In genomic region chr14:25839791-25840190, GRCm38 (mm10) we compare ENCODE assay signal across 22 mouse cellular contexts. TPM values are rescaled to one million over a fixed set of nuclear protein-coding genes. Genes with fewer than 3 reads are reported as not detected.
DNase-seq lines count a peak whose midpoint lies in the region; ATAC-seq and TF ChIP-seq lines count a peak whose summit lies in the region.
"Had no signal": no experiment of that assay in that cellular context is flagged by ENCODE, and none has a peak within 500 bp of the region (broad histone marks: within the 10 kb centered on the region; RNA-seq: fewer than 3 reads in every experiment).

No protein-coding gene starts in this region.

- H3K9ac ChIP-seq in ES-Bruce4 (ENCODE audit: low read depth, poor library complexity, severe bottlenecking) = no peak overlapping the region
- H3K9ac ChIP-seq in forebrain, embryonic 14.5 days (ENCODE audit: low read length) = no peak overlapping the region
- H3K9ac ChIP-seq: embryonic facial prominence, embryonic 15.5 days; forebrain, embryonic 15.5 days; heart, embryonic 12.5 days; hindbrain, embryonic 14.5 days had no signal

- no peak overlapping the region for H3K4me3 ChIP-seq in ES-Bruce4 (ENCODE audit: low read depth, low read length)
- H3K4me3 ChIP-seq in forebrain, embryonic 14.5 days (ENCODE audit: low read depth, low read length) = no peak overlapping the region
- H3K4me3 ChIP-seq: embryonic facial prominence, embryonic 15.5 days; erythroblast, embryonic 14.5 days; forebrain, embryonic 10.5 days; forebrain, embryonic 15.5 days; heart, embryonic 12.5 days; hindbrain, embryonic 10.5 days had no signal

- no peaks in the 10 kb centered on the region for H3K27me3 ChIP-seq in ES-Bruce4 (ENCODE audit: control insufficient read depth, insufficient read depth, low read length, poor library complexity, severe bottlenecking)
- H3K27me3 ChIP-seq in forebrain, embryonic 14.5 days (replicated peaks; ENCODE audit: control insufficient read depth, insufficient read depth, low read length) = peaks cover 27% of the 10 kb centered on the region
- H3K27me3 ChIP-seq: embryonic facial prominence, embryonic 15.5 days; Patski had no signal

- H3K36me3 ChIP-seq in ES-Bruce4 (ENCODE audit: control insufficient read depth, insufficient read depth, low read length, poor library complexity, severe bottlenecking) = no peaks in the 10 kb centered on the region
- H3K36me3 ChIP-seq in forebrain, embryonic 14.5 days (ENCODE audit: control insufficient read depth, insufficient read depth, low read length) = no peaks in the 10 kb centered on the region
- H3K36me3 ChIP-seq: embryonic facial prominence, embryonic 15.5 days; forebrain, embryonic 10.5 days; forebrain, embryonic 15.5 days; heart, embryonic 12.5 days; hindbrain, embryonic 10.5 days had no signal

- no peak for TF ChIP-seq POLR2A in ES-Bruce4 (IDR thresholded peaks at IDR 0.05; ENCODE audit: insufficient read depth, low read length)

- 77% methylated on average over 7 of the region's 7 CpGs for WGBS in forebrain, embryonic 14.5 days

- H3K4me2 ChIP-seq in forebrain, embryonic 14.5 days (ENCODE audit: low read length) = no peak overlapping the region
- H3K4me2 ChIP-seq: embryonic facial prominence, embryonic 15.5 days; forebrain, embryonic 15.5 days; heart, embryonic 12.5 days; hindbrain, embryonic 14.5 days had no signal

- peak; percentile 32 for DNase-seq in adrenal gland, postnatal 10 days
- DNase-seq in adrenal gland, adult 18-20 months (ENCODE audit: low spot score in 2 of 2) = no peak
- DNase-seq in NIH3T3 (ENCODE audit: low read depth) (peak; percentile 55), MN1 (ENCODE audit: low spot score) (no peak)
- DNase-seq in induced T-regulatory cell, adult 2 months (ENCODE audit: low read depth) = peak; percentile 67
- DNase-seq in forebrain, embryonic 14.5 days (ENCODE audit: low spot score) = no peak
- DNase-seq in cerebellum, adult 18-20 months = no peak
- DNase-seq: cerebellum, adult 8-10 months; cerebellum, postnatal 14 days; embryo, embryonic 11 days; gastrocnemius, postnatal 10 days; kidney, postnatal 10 days had no signal

- ATAC-seq in forebrain, embryonic 14.5 days = no peak
- ATAC-seq: forebrain, embryonic 15.5 days; intestine, postnatal 0 days; Patski had no signal

- H3K27ac ChIP-seq in ES-Bruce4 (ENCODE audit: insufficient read depth, low read length) = peak overlapping the region; percentile 59; the same call in 1 of the 2 replicates
- H3K27ac ChIP-seq in forebrain, embryonic 14.5 days (ENCODE audit: low read depth, low read length) = no peak overlapping the region
- H3K27ac ChIP-seq: embryonic facial prominence, embryonic 15.5 days; forebrain, embryonic 10.5 days; forebrain, embryonic 15.5 days; hindbrain, embryonic 10.5 days; hindbrain, embryonic 14.5 days had no signal

- peaks cover 9% of the 10 kb centered on the region for H3K4me1 ChIP-seq in ES-Bruce4 (ENCODE audit: control insufficient read depth, insufficient read depth, low read length)
- H3K4me1 ChIP-seq in forebrain, embryonic 14.5 days (ENCODE audit: control insufficient read depth, insufficient read depth, low read length) = peaks cover 8% of the 10 kb centered on the region; the same call in 1 of the 2 replicates

- no peaks in the 10 kb centered on the region for H3K9me3 ChIP-seq in ES-Bruce4 (replicated peaks; ENCODE audit: control insufficient read depth, insufficient read depth, low read length, poor library complexity, severe bottlenecking)
- H3K9me3 ChIP-seq in forebrain, embryonic 14.5 days (replicated peaks; ENCODE audit: control insufficient read depth, low read length) = no peaks in the 10 kb centered on the region
- H3K9me3 ChIP-seq: embryonic facial prominence, embryonic 15.5 days; forebrain, embryonic 10.5 days; forebrain, embryonic 15.5 days; heart, embryonic 12.5 days; hindbrain, embryonic 10.5 days had no signal

- TF ChIP-seq CTCF in ES-Bruce4 (IDR thresholded peaks at IDR 0.05; ENCODE audit: low read depth, low read length) = no peak

- no peak for TF ChIP-seq EP300 in ES-Bruce4 (IDR thresholded peaks at IDR 0.05; ENCODE audit: insufficient read depth, low read depth, low read length)

RNA-seq across cellular contexts. Expression of gene Anxa11, which starts 2.2 kb away (rescaled TPM):
- 10 to 100 TPM; 48.8 to 56.2 TPM for total RNA-seq in adrenal gland, postnatal 10 days (2021)
- 10 to 100 TPM; 57.3 to 95.1 TPM for total RNA-seq in adrenal gland, adult 18-20 months (2021)
- 106 and 109 TPM in 2 replicates for polyA plus RNA-seq in ES-Bruce4 (2011; ENCODE audit: insufficient read depth, insufficient read length, low read depth, missing spikeins)
- polyA plus RNA-seq in forebrain, embryonic 14.5 days (2014; fragmentation: Nextera tagmentation; extraction: Ambion mirVana) = 2.3 and 3.1 TPM in 2 replicates

Comparison
In these comparisons a context has a peak if more than half of its experiments do, and no peak if none do; other contexts are left out.
1. DNase-seq: peak in adrenal gland, postnatal 10 days (single experiment), NIH3T3 (single experiment) and induced T-regulatory cell, adult 2 months (single experiment); none in adrenal gland, adult 18-20 months (0 of 2), forebrain, embryonic 14.5 days (single experiment), MN1 (single experiment) and cerebellum, adult 18-20 months (0 of 2).